Mouse (Mus musculus) liver, adult 2 months (tissue): ENCODE results near the gene Cspg5.

ENCODE experiments used
- CTCF ChIP-seq: fragments of 200-500 bp; IDR thresholded peaks from 2 replicates; pipeline ENCODE4 v1.5.1; 2011; ENCODE audit warnings: low read depth, low read length, control low read depth
- POLR2A ChIP-seq: fragments of 200-500 bp; IDR thresholded peaks from 2 replicates; pipeline ENCODE4 v1.6.1; 2011; ENCODE audit warnings: low read length, control low read depth; ENCODE audit not compliant: insufficient read depth; ENCODE audit errors: extremely low read depth

GRCm38 (mm10) chr9:110245590-110246320 lies 2.2 kb downstream of the Cspg5 start:
- no peak for TF ChIP-seq POLR2A
- no peak for TF ChIP-seq CTCF
